Mouse (Mus musculus) embryonic facial prominence, embryonic 13.5 days (tissue): ENCODE data around the gene Lyl1. TPM values are rescaled to one million over a fixed set of nuclear protein-coding genes. Genes with fewer than 3 reads are reported as not detected.

ENCODE experiments used
- ATAC-seq: fragments of 200-750 bp; cut with Nextera tagmentation; 2 replicates; pipeline ENCODE4 v1.8.0; 2017; ENCODE audit warnings: low read depth; ENCODE audit not compliant: insufficient number of reproducible peaks, insufficient read depth, low FRiP score, low TSS enrichment
- H3K27ac ChIP-seq: fragments of 300-500 bp; sonication (generic); 2 replicates; pipeline ENCODE4 v1.5.1; 2015; ENCODE audit warnings: moderate library complexity, mild to moderate bottlenecking, inconsistent platforms
- H3K27me3 ChIP-seq: fragments of 300-500 bp; sonication (generic); 2 replicates; pipeline ENCODE4 v1.6.1; 2015; ENCODE audit warnings: mild to moderate bottlenecking, inconsistent platforms
- H3K36me3 ChIP-seq: fragments of 300-500 bp; sonication (generic); 2 replicates; pipeline ENCODE4 v1.6.1; 2015; ENCODE audit warnings: mild to moderate bottlenecking, inconsistent platforms
- H3K4me1 ChIP-seq: fragments of 300-500 bp; sonication (generic); 2 replicates; pipeline ENCODE4 v1.6.1; 2015; ENCODE audit warnings: inconsistent platforms
- H3K4me2 ChIP-seq: fragments of 300-500 bp; sonication (generic); 2 replicates; pipeline ENCODE4 v1.6.1; 2015; ENCODE audit warnings: moderate library complexity, mild to moderate bottlenecking, inconsistent platforms
- H3K4me3 ChIP-seq: fragments of 300-500 bp; sonication (generic); 2 replicates; pipeline ENCODE4 v1.5.1; 2015; ENCODE audit warnings: mild to moderate bottlenecking, inconsistent platforms
- H3K9ac ChIP-seq: fragments of 300-500 bp; sonication (generic); 2 replicates; pipeline ENCODE4 v1.6.1; 2015; ENCODE audit warnings: mild to moderate bottlenecking, inconsistent platforms
- H3K9me3 ChIP-seq: fragments of 300-500 bp; sonication (generic); 2 replicates; pipeline ENCODE4 v1.6.1; 2016; ENCODE audit warnings: inconsistent platforms
- WGBS: fragments of 180-500 bp; shearing (Covaris S2); methylation state at CpG from one replicate; pipeline ENCODE4 v1.1.7; 2015; ENCODE audit warnings: mixed read lengths; 5-methylcytosine and 5-hydroxymethylcytosine counted together
- polyA plus RNA-seq: library from polyadenylated mRNA; unstranded; fragments of >200 nt; fragmentation: Nextera tagmentation; extraction: Ambion mirVana; gene quantifications from 2 replicates; pipeline ENCODE4 v1.2.1, GENCODE M21; 2015

Gene Lyl1
- polyA plus RNA-seq, 1 experiment from 2014 or later: 4.8 TPM

DNA sequence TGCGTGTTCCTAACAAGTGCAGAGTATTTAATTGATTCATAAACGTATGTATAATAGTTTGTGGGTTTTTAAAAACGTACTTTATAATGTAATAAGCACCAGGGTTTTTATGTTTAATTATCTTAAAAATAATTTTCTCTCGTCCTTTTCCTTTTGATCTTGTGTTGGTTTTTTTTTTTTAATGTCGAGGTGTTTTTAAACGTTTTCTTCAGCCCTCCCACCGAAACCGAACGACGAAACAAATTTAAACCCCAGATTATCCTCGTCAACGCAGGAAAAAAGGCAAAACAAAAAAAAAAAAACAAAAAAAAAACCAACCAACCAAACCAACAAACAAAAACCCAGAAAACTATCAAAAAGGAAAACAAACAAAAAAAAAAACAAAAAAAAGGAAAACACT lies 4.7 kb downstream of the Lyl1 start:
- no peaks in the 10 kb centered on the region for H3K9me3 ChIP-seq

DNA sequence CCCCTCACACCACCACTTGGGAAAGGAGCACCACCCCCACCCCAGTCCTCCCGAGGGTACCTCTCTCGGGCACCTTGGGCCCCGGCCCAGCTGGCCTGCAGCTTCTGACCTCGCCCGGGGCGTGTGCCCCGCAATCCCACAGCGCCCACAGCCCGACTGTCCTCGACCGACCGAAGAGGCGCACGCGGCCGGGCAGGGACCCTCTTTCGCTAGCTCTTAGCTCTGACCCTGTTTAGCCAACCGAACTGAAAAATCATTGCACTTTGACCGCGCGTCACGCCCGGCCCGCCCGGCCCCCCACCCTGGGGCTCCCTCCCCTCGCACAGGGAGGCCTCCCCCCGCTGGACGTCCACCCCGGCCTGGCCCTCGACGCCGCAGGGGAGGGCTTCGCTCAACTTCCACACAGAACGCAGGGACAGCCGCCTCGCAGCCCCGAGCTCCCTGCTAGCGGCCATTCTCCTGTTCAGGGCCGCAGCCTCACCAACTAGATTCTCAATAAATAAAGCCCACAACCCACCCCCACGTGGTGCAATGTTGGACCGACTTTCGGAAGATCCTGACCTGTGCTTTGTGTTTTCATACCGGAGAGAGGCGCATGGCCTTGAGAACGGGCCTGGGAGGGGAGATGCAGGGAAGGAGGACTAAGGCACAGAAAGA lies 5.5 kb downstream of the Lyl1 start:
- Histone ChIP-seq H3K4me3 (peak overlapping the region; percentile 19), H3K9ac (peak overlapping the region; percentile 58), H3K27me3 (peaks cover 68% of the 10 kb centered on the region), H3K4me1 (peaks cover 66% of the 10 kb centered on the region), H3K4me2 (peak overlapping the region; percentile 39), H3K36me3 (peaks cover 19% of the 10 kb centered on the region), H3K9me3 (no peaks in the 10 kb centered on the region), H3K27ac (peak overlapping the region; percentile 14)
- 7% methylated on average over 45 of the region's 45 CpGs for WGBS
- no peak for ATAC-seq

More for the DNA sequence above, 4.7 kb downstream of the Lyl1 start:
- WGBS: 4% methylated on average over 12 of the region's 12 CpGs
- no peak for ATAC-seq
- Histone ChIP-seq H3K4me2 (peak overlapping the region; percentile 46), H3K27me3 (peaks cover 76% of the 10 kb centered on the region), H3K27ac (no peak overlapping the region), H3K4me3 (peak overlapping the region; percentile 20), H3K4me1 (peaks cover 64% of the 10 kb centered on the region), H3K9ac (peak overlapping the region; percentile 55), H3K36me3 (peaks cover 14% of the 10 kb centered on the region)

DNA sequence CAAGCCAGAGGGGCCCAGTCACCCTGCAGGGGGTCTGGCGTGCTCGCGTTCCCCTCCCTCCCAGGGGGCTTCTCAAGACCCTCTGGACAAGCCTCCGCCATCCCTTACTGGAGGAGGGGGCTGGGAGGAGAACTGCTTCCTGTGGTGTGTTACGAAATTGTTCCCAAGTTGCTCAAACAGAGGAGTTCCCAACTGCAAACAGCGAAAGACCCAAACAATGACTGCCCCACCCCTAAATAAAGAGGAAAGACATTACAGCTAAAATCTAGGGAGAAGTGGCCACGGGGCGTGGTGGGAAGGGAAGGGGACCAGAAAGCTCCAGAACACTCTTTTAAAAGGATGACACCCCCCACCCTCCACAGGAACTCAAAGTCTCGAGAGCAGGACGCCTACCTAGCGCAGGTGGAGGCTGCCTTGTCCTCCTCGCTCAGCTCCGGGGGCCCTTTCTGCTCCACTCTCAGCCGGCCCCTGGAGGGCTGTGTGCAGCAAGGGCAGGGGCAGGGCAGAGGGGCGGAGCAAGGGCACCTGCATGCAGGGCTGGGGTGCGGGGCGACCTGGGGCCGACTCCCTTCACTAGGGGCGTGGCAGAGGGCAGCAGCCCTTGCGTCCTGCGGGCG lies 6.1 kb downstream of the Lyl1 start:
- ATAC-seq: no peak
- peak overlapping the region; percentile 14 for H3K27ac ChIP-seq
- 17% methylated on average over 22 of the region's 22 CpGs for WGBS

DNA sequence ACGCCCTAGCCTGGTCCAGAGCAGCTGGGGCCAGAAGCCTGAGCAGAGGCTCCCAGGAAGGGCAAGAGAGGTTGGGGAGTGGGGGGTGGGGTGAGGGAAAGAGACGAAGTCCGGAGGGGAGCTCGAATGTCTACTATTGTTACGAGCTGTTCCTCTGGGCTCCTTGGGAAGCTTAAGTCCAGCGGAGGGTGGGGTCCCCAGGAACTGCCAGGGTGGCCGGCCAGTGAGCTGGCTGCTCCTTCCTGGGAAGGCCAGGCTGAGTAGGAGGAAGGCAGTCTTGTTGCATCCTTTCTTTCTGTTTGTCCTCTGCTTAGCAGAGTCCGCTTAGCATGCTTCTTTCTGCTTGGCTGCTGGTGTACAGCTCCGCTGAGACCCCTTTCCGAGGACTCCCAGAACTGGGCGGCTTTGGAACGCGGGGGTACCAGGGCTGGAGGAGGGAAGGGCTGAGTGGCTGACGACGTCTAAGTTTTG lies 6.8 kb downstream of the Lyl1 start:
- H3K27me3 ChIP-seq: peaks cover 54% of the 10 kb centered on the region
- H3K4me2 ChIP-seq: peak overlapping the region; percentile 39; the same call in 1 of the 2 replicates
- no peak overlapping the region for H3K4me3 ChIP-seq
- no peak for ATAC-seq
- peak overlapping the region; percentile 36; the same call in 1 of the 2 replicates for H3K9ac ChIP-seq
- H3K9me3 ChIP-seq: no peaks in the 10 kb centered on the region
- peaks cover 15% of the 10 kb centered on the region for H3K36me3 ChIP-seq
- H3K27ac ChIP-seq: no peak overlapping the region
- WGBS: 20% methylated on average over 15 of the region's 15 CpGs
- peaks cover 75% of the 10 kb centered on the region for H3K4me1 ChIP-seq

More for the DNA sequence above, 6.1 kb downstream of the Lyl1 start:
- Histone ChIP-seq H3K4me2 (peak overlapping the region; percentile 39), H3K27me3 (peaks cover 62% of the 10 kb centered on the region), H3K9me3 (no peaks in the 10 kb centered on the region), H3K4me1 (peaks cover 69% of the 10 kb centered on the region), H3K36me3 (peaks cover 19% of the 10 kb centered on the region), H3K9ac (peak overlapping the region; percentile 58), H3K4me3 (peak overlapping the region; percentile 19)

DNA sequence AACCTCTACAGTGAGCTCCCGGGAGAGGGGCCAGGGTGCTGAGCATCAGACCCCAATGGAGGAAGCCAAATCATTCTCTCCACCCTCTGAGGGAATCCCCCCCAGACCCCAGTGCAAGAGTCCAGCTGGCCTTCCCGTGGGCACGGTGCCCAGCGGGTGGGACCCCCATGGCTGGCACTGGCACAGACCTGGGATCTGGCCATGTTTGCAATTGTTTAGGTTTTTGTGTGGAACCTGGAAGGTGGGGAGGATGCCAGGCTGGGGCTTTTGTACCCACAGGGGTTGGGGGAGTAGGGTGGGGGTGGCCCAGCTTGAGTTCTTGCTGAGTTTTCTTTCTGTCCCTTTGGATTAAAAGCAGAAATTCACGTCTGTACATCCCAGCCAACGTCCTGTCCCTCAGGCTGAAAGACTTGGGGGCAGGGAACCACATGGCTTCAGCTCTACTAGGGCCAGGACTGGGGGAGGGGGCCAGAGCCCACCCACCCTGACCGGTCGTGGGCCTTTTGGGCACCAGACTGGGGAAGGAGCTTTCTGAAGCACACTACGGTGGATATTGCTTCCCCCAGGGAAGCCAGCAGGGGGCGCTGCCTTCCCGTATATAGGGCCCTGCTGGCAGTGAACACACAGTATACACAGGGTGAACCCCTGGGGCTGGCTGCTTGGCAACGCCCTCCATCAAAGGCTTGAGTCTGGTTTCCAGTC lies 7.7 kb downstream of the Lyl1 start:
- ATAC-seq: peak; percentile 28; the same call in 1 of the 2 replicates
- Histone ChIP-seq H3K4me1 (peaks cover 83% of the 10 kb centered on the region), H3K27me3 (peaks cover 46% of the 10 kb centered on the region), H3K9ac (peak overlapping the region; percentile 17; the same call in 1 of the 2 replicates), H3K9me3 (no peaks in the 10 kb centered on the region), H3K36me3 (peaks cover 22% of the 10 kb centered on the region), H3K4me3 (no peak overlapping the region), H3K4me2 (no peak overlapping the region), H3K27ac (no peak overlapping the region; the same call in 1 of the 2 replicates)
- 14% methylated on average over 12 of the region's 12 CpGs for WGBS

DNA sequence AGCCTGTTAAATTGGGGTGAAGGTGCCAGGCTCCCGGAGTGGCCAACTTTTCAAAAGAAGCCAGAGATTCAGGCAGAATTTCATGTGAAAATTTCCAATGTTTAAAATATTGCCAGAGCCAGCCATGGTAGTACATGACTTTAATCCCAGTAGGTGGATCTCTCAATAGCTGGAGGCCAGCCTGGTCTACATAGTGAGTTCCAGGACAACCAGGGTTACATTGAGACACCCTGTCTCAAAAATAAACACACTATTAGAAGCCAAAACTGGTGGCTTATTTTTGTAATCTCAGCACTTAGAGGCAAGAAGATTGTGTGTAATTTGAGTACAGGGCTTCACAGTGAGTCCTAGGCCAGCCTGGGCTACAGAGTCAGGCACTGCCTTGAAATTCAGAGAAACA lies 8.7 kb downstream of the Lyl1 start:
- H3K4me3 ChIP-seq: no peak overlapping the region
- peaks cover 27% of the 10 kb centered on the region for H3K36me3 ChIP-seq
- peaks cover 39% of the 10 kb centered on the region for H3K27me3 ChIP-seq
- no peak for ATAC-seq
- peak overlapping the region; percentile 57; the same call in 1 of the 2 replicates for H3K27ac ChIP-seq
- H3K4me2 ChIP-seq: no peak overlapping the region
- WGBS: 98% methylated on average over 1 of the region's 1 CpGs
- 0 out of 2 replicates have a peak overlapping the region, but pooled peaks have one; percentile 16 for H3K9ac ChIP-seq
- H3K4me1 ChIP-seq: peaks cover 83% of the 10 kb centered on the region
- no peaks in the 10 kb centered on the region for H3K9me3 ChIP-seq

DNA sequence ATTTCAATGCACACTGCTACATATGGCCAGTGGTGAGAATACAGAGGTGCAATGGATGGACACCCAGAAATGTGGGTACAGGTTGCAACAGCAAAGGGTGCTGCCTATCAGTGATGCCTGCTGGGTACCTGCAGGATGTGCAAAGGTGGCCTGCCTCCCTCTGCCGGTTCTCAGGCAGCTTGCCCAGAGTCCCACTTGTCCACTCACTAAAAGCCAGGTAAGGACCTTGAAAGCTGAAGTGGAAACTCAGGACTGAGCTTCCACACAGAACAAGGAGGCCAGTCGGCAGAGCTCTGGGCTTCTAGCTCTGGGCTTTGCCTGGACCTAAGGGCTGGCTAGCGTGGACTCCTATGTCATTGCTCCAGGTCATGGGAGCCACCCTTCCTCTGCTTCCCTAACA lies 10.1 kb downstream of the Lyl1 start:
- Histone ChIP-seq H3K36me3 (peaks cover 32% of the 10 kb centered on the region), H3K9ac (peak overlapping the region; percentile 61; the same call in 1 of the 2 replicates), H3K27me3 (peaks cover 38% of the 10 kb centered on the region), H3K4me2 (peak overlapping the region; percentile 44; the same call in 1 of the 2 replicates), H3K4me3 (no peak overlapping the region), H3K9me3 (no peaks in the 10 kb centered on the region), H3K27ac (peak overlapping the region; percentile 98), H3K4me1 (peaks cover 84% of the 10 kb centered on the region)
- WGBS: 39% methylated on average over 3 of the region's 3 CpGs
- no peak for ATAC-seq

DNA sequence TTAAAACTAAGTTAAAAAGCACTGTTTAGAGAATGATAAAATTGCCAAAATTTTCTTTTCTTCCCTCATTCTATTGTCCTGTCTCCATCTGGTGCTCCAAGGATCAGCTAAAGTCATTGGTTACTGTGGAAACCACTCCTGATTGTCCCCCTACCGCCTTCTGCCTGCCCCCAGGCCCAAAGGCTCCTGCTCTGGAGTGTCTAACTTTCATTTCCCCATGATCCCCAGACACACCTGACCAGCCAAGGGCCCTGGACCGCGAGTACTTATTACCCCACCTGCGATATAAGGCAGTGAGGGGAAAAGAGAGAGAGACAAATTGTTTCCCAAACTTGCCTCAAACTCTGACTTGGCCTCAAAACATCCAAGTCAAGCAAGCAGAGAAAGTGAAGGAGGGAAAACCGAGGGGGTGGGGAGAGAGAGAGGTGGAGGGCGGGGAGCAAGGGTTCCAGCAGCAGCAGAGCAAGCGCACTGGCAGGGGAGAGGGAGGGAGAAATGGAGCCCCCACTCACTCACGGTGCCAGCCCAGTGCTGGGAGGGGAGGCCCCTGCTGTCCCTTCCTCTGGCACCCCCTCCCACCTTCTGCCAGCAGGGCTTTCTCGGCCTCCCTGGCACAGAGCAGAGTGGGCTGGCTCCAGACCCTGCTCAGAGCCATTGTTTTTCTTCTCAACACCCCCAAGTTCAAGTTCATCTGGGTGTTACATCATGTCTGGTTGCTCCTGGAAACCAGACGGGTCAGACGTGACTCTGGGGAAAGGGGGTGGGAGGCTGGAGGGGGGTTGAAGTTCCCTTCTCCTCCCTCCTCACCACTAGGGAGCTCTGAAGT lies 10.9 kb downstream of the Lyl1 start:
- Histone ChIP-seq H3K4me1 (peaks cover 83% of the 10 kb centered on the region), H3K27me3 (peaks cover 34% of the 10 kb centered on the region), H3K36me3 (peaks cover 38% of the 10 kb centered on the region), H3K4me3 (peak overlapping the region; percentile 12; the same call in 1 of the 2 replicates), H3K9ac (peak overlapping the region; percentile 61), H3K9me3 (no peaks in the 10 kb centered on the region), H3K4me2 (peak overlapping the region; percentile 44), H3K27ac (peak overlapping the region; percentile 98)
- WGBS: 14% methylated on average over 11 of the region's 11 CpGs
- ATAC-seq: peak; percentile 83

DNA sequence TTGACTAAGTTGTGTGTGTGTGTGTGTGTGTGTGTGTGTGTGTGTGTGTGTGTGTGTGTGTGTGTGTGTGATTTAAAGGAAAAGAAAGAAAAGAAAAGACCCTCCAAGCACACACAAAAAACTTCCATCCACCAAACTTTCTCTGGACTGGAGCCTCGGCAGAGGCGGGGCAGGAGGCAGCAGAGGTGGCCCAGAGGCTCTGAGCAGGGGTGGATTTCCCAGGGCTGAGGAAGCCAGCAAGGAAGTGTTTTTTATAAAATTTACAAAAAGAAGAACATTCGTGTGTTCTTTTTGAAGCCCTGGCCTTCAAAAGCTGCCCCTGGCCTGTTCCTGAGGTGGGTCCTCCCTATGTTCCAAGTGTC lies 11.5 kb downstream of the Lyl1 start:
- Histone ChIP-seq H3K4me2 (peak overlapping the region; percentile 44), H3K9ac (peak overlapping the region; percentile 61), H3K4me3 (no peak overlapping the region; the same call in 1 of the 2 replicates), H3K9me3 (no peaks in the 10 kb centered on the region), H3K36me3 (peaks cover 40% of the 10 kb centered on the region), H3K27ac (peak overlapping the region; percentile 98), H3K27me3 (peaks cover 28% of the 10 kb centered on the region), H3K4me1 (peaks cover 83% of the 10 kb centered on the region)
- 14% methylated on average over 3 of the region's 3 CpGs for WGBS
- peak; percentile 27; the same call in 1 of the 2 replicates for ATAC-seq

DNA sequence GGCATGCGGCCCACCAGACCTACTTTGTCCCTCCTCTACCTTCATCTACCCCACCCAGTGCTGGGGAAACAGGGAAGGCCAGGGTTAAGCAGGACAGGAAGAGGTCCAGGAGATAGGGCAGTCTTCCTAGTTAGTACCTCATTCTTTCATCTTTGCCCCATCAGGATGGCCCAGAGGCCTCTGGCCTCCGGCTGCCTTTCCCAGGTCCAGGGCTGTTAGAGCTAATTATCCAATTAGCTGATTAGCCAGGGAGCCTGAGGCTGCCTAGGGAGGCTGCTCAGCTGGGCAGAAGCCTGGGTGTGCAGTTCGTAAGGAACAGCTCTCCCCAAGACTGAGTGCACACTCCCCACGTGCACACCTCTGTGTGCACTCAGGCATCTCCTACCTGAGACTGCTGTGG lies 12.1 kb downstream of the Lyl1 start:
- peaks cover 39% of the 10 kb centered on the region for H3K36me3 ChIP-seq
- peak overlapping the region; percentile 98 for H3K27ac ChIP-seq
- no peak for ATAC-seq
- no peak overlapping the region for H3K4me3 ChIP-seq
- WGBS: 28% methylated on average over 4 of the region's 4 CpGs
- peaks cover 25% of the 10 kb centered on the region for H3K27me3 ChIP-seq
- H3K9ac ChIP-seq: peak overlapping the region; percentile 54
- no peaks in the 10 kb centered on the region for H3K9me3 ChIP-seq
- H3K4me2 ChIP-seq: peak overlapping the region; percentile 27; the same call in 1 of the 2 replicates
- peaks cover 80% of the 10 kb centered on the region for H3K4me1 ChIP-seq

DNA sequence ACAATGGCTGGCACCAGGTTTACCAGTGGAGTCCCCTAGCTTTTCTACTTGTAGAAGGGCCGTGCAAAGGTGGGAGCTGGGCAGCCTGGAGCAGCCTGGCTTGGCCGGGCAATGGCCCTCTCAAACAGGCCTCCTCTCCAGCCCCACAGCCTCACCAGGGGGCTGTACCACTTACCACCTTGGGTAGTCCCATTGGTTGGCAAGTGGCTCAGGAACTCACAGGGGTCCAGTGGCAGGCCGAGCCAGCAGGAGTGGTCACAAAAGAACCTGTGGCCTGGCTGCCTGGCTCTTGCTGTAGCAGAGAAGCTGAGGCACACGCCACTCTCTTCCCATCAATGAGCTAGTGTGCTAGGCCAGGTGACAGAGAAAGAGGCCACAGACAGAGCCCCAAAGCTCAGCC lies 12.9 kb downstream of the Lyl1 start:
- H3K4me3 ChIP-seq: no peak overlapping the region
- H3K36me3 ChIP-seq: peaks cover 47% of the 10 kb centered on the region
- H3K27ac ChIP-seq: peak overlapping the region; percentile 98
- peaks cover 18% of the 10 kb centered on the region for H3K27me3 ChIP-seq
- peak overlapping the region; percentile 54; the same call in 1 of the 2 replicates for H3K9ac ChIP-seq
- H3K4me1 ChIP-seq: peaks cover 78% of the 10 kb centered on the region
- H3K4me2 ChIP-seq: no peak overlapping the region
- no peak for ATAC-seq
- 64% methylated on average over 4 of the region's 4 CpGs for WGBS
- no peaks in the 10 kb centered on the region for H3K9me3 ChIP-seq
